Mouse (Mus musculus): Measurements from ENCODE around the gene B4galt5. TPM values are rescaled to one million over a fixed set of nuclear protein-coding genes. Genes with fewer than 3 reads are reported as not detected.

B4galt5 gene
- polyA plus RNA-seq, 1 experiment from 2014 or later, result 13.6 TPM

GRCm38 (mm10) chr2:167375135-167375534 lies 26.2 kb upstream of the B4galt5 start:
- Histone ChIP-seq H3K4me3 (no peak overlapping the region), H3K36me3 (no peaks in the 10 kb centered on the region), H3K27me3 (ENCODE audit: insufficient read depth, poor library complexity, severe bottlenecking) (no peaks in the 10 kb centered on the region), H3K27ac (no peak overlapping the region; the same call in 1 of the 2 replicates), H3K4me1 (peaks cover 29% of the 10 kb centered on the region), H3K9me3 (no peaks in the 10 kb centered on the region)
- WGBS, result 78% methylated on average over 9 of the region's 9 CpGs
- no peak for DNase-seq (ENCODE audit: low spot score)

- Histone ChIP-seq H3K4me3 (no peak overlapping the region), H3K9me3 (no peaks in the 10 kb centered on the region), H3K36me3 (no peaks in the 10 kb centered on the region), H3K4me1 (peaks cover 29% of the 10 kb centered on the region), H3K27me3 (ENCODE audit: insufficient read depth, poor library complexity, severe bottlenecking) (no peaks in the 10 kb centered on the region), H3K27ac (no peak overlapping the region)
- 93% methylated on average over 12 of the region's 12 CpGs for WGBS
- DNase-seq (ENCODE audit: low spot score), result no peak
Observed at GRCm38 (mm10) chr2:167374191-167374805, 25.3 kb upstream of the B4galt5 start.

GRCm38 (mm10) chr2:167373266-167373665 lies 24.3 kb upstream of the B4galt5 start:
- H3K9me3 ChIP-seq, result no peaks in the 10 kb centered on the region
- no peaks in the 10 kb centered on the region for H3K36me3 ChIP-seq
- H3K4me3 ChIP-seq, result no peak overlapping the region
- H3K4me1 ChIP-seq, result peaks cover 23% of the 10 kb centered on the region
- DNase-seq (ENCODE audit: low spot score), result no peak
- H3K27me3 ChIP-seq (ENCODE audit: insufficient read depth, poor library complexity, severe bottlenecking), result no peaks in the 10 kb centered on the region
- H3K27ac ChIP-seq, result no peak overlapping the region
- 79% methylated on average over 5 of the region's 5 CpGs for WGBS

- Histone ChIP-seq H3K36me3 (no peaks in the 10 kb centered on the region), H3K4me1 (peaks cover 22% of the 10 kb centered on the region), H3K4me3 (no peak overlapping the region), H3K9me3 (no peaks in the 10 kb centered on the region), H3K27ac (no peak overlapping the region), H3K27me3 (ENCODE audit: insufficient read depth, poor library complexity, severe bottlenecking) (no peaks in the 10 kb centered on the region)
- WGBS, result 94% methylated on average over 2 of the region's 2 CpGs
- DNase-seq (ENCODE audit: low spot score), result no peak
Observed at GRCm38 (mm10) chr2:167371506-167371905, 22.5 kb upstream of the B4galt5 start.

- Histone ChIP-seq H3K36me3 (no peaks in the 10 kb centered on the region), H3K4me3 (no peak overlapping the region), H3K27ac (peak overlapping the region; percentile 18; the same call in 1 of the 2 replicates), H3K9me3 (no peaks in the 10 kb centered on the region; the same call in 1 of the 2 replicates), H3K27me3 (ENCODE audit: insufficient read depth, poor library complexity, severe bottlenecking) (no peaks in the 10 kb centered on the region), H3K4me1 (peaks cover 16% of the 10 kb centered on the region)
- WGBS, result 54% methylated on average over 9 of the region's 9 CpGs
- no peak for DNase-seq (ENCODE audit: low spot score)
Observed at GRCm38 (mm10) chr2:167368328-167368727, 19.3 kb upstream of the B4galt5 start.

GRCm38 (mm10) chr2:167367777-167368281 lies 18.8 kb upstream of the B4galt5 start:
- peak overlapping the region; percentile 18 for H3K27ac ChIP-seq

GRCm38 (mm10) chr2:167367325-167367724 lies 18.3 kb upstream of the B4galt5 start:
- no peaks in the 10 kb centered on the region for H3K36me3 ChIP-seq
- H3K27ac ChIP-seq, result peak overlapping the region; percentile 18
- H3K4me1 ChIP-seq, result peaks cover 13% of the 10 kb centered on the region; the same call in 1 of the 2 replicates
- 0 out of 2 replicates have a peak overlapping the region, but pooled peaks have one; percentile 5 for H3K4me3 ChIP-seq
- DNase-seq (ENCODE audit: low spot score), result no peak
- WGBS, result 56% methylated on average over 6 of the region's 7 CpGs
- H3K27me3 ChIP-seq (ENCODE audit: insufficient read depth, poor library complexity, severe bottlenecking), result no peaks in the 10 kb centered on the region
- H3K9me3 ChIP-seq, result no peaks in the 10 kb centered on the region; the same call in 1 of the 2 replicates

More at GRCm38 (mm10) chr2:167367777-167368281, 18.8 kb upstream of the B4galt5 start:
- H3K36me3 ChIP-seq, result no peaks in the 10 kb centered on the region
- no peaks in the 10 kb centered on the region; the same call in 1 of the 2 replicates for H3K9me3 ChIP-seq
- H3K4me3 ChIP-seq, result 0 out of 2 replicates have a peak overlapping the region, but pooled peaks have one; percentile 5
- 50% methylated on average over 20 of the region's 20 CpGs for WGBS
- DNase-seq (ENCODE audit: low spot score), result no peak
- H3K4me1 ChIP-seq, result peaks cover 13% of the 10 kb centered on the region; the same call in 1 of the 2 replicates
- no peaks in the 10 kb centered on the region for H3K27me3 ChIP-seq (ENCODE audit: insufficient read depth, poor library complexity, severe bottlenecking)

- WGBS, result 100% methylated on average over 2 of the region's 2 CpGs
Observed at GRCm38 (mm10) chr2:167365063-167365462, 16.1 kb upstream of the B4galt5 start.

GRCm38 (mm10) chr2:167363272-167364045 lies 14.5 kb upstream of the B4galt5 start:
- Histone ChIP-seq H3K36me3 (no peaks in the 10 kb centered on the region), H3K9me3 (no peaks in the 10 kb centered on the region; the same call in 1 of the 2 replicates), H3K27me3 (ENCODE audit: insufficient read depth, poor library complexity, severe bottlenecking) (no peaks in the 10 kb centered on the region), H3K27ac (no peak overlapping the region), H3K4me1 (peaks cover 12% of the 10 kb centered on the region; the same call in 1 of the 2 replicates), H3K4me3 (no peak overlapping the region)
- 65% methylated on average over 9 of the region's 9 CpGs for WGBS
- DNase-seq (ENCODE audit: low spot score), result no peak

More at GRCm38 (mm10) chr2:167365063-167365462, 16.1 kb upstream of the B4galt5 start:
- H3K36me3 ChIP-seq, result no peaks in the 10 kb centered on the region
- H3K4me3 ChIP-seq, result no peak overlapping the region
- no peaks in the 10 kb centered on the region for H3K27me3 ChIP-seq (ENCODE audit: insufficient read depth, poor library complexity, severe bottlenecking)
- no peaks in the 10 kb centered on the region; the same call in 1 of the 2 replicates for H3K9me3 ChIP-seq
- peaks cover 13% of the 10 kb centered on the region; the same call in 1 of the 2 replicates for H3K4me1 ChIP-seq
- DNase-seq (ENCODE audit: low spot score), result no peak
- no peak overlapping the region for H3K27ac ChIP-seq

GRCm38 (mm10) chr2:167358499-167358898 lies 9.5 kb upstream of the B4galt5 start:
- Histone ChIP-seq H3K9me3 (no peaks in the 10 kb centered on the region), H3K4me3 (no peak overlapping the region), H3K27me3 (ENCODE audit: insufficient read depth, poor library complexity, severe bottlenecking) (no peaks in the 10 kb centered on the region), H3K36me3 (no peaks in the 10 kb centered on the region), H3K4me1 (0 out of 2 replicates have a peak, but pooled peaks cover under 1% of the 10 kb centered on the region), H3K27ac (0 out of 2 replicates have a peak overlapping the region, but pooled peaks have one; percentile 10)
- WGBS, result 60% methylated on average over 2 of the region's 2 CpGs
- DNase-seq (ENCODE audit: low spot score), result no peak

- Histone ChIP-seq H3K27me3 (ENCODE audit: insufficient read depth, poor library complexity, severe bottlenecking) (no peaks in the 10 kb centered on the region), H3K9me3 (no peaks in the 10 kb centered on the region), H3K4me1 (peaks cover 13% of the 10 kb centered on the region), H3K4me3 (no peak overlapping the region), H3K27ac (no peak overlapping the region), H3K36me3 (no peaks in the 10 kb centered on the region)
- no peak for DNase-seq (ENCODE audit: low spot score)
Observed at GRCm38 (mm10) chr2:167356885-167357284, 7.9 kb upstream of the B4galt5 start.

- H3K36me3 ChIP-seq, result no peaks in the 10 kb centered on the region
- no peaks in the 10 kb centered on the region for H3K9me3 ChIP-seq
- peaks cover 31% of the 10 kb centered on the region for H3K4me1 ChIP-seq
- WGBS, result 70% methylated on average over 9 of the region's 9 CpGs
- H3K27ac ChIP-seq, result no peak overlapping the region
- H3K4me3 ChIP-seq, result no peak overlapping the region
- no peak for DNase-seq (ENCODE audit: low spot score)
- peaks cover 17% of the 10 kb centered on the region; the same call in 1 of the 2 replicates for H3K27me3 ChIP-seq (ENCODE audit: insufficient read depth, poor library complexity, severe bottlenecking)
Observed at GRCm38 (mm10) chr2:167354611-167355165, 5.7 kb upstream of the B4galt5 start.

All from heart, embryonic 10.5 days (tissue).